Mouse (Mus musculus) olfactory bulb, adult 2 months (tissue): ENCODE measurements around the gene Teddm1a.

Experiments used
- CTCF ChIP-seq: fragments of 200-500 bp; IDR thresholded peaks from 2 replicates; pipeline ENCODE4 v1.5.1; 2012; ENCODE audit warnings: low read depth, mild to moderate bottlenecking, low read length, moderate library complexity; ENCODE audit not compliant: insufficient read depth
- POLR2A ChIP-seq: fragments of 200-500 bp; IDR thresholded peaks from 2 replicates; pipeline ENCODE4 v1.6.1; 2012; ENCODE audit warnings: mild to moderate bottlenecking, low read depth, low read length, moderate library complexity; ENCODE audit not compliant: insufficient read depth

GRCm38 (mm10) chr1:153842121-153842740 is 49.3 kb upstream of the Teddm1a start:
- TF ChIP-seq CTCF (no peak), POLR2A (no peak)
